ENCODE assay signal across 8 mouse cellular contexts in genomic region chr7:30563117-30563905, GRCm38 (mm10). TPM values are rescaled to one million over a fixed set of nuclear protein-coding genes. Genes with fewer than 3 reads are reported as not detected.
DNase-seq lines count a peak whose midpoint lies in the region; ATAC-seq lines count a peak whose summit lies in the region.

Gene U2af1l4, plus strand, starts transcription at chr7:30563301.
Gene Gm49396, plus strand, starts transcription at chr7:30563344.
Gene Psenen, minus strand, starts transcription at chr7:30563627.

- peaks cover 34% of the 10 kb centered on the region for H3K4me1 ChIP-seq in hindbrain, embryonic 15.5 days (replicated peaks)

- H3K9me3 ChIP-seq in hindbrain, embryonic 15.5 days, result no peaks in the 10 kb centered on the region

- peak; percentile 96 for DNase-seq in T-cell, adult 2 months (ENCODE audit: low spot score)
- peak; percentile 95 to 97 for DNase-seq in cerebellum, postnatal 36 days
- peak; percentile 93 to 96 for DNase-seq in frontal cortex, postnatal 36 days (ENCODE audit: low spot score in 2 of 2)
- peak; percentile 93 for DNase-seq in left cerebral cortex, adult 11 months (ENCODE audit: low spot score)
- peak; percentile 97 for DNase-seq in lung, postnatal 4 days
- peak; percentile 99 for DNase-seq in retina, postnatal 7 days (ENCODE audit: low read depth, low spot score)
- DNase-seq in urinary bladder, adult 2 months (ENCODE audit: low spot score), result peak; percentile 73

- peaks cover 19% of the 10 kb centered on the region for H3K36me3 ChIP-seq in hindbrain, embryonic 15.5 days

- H3K4me3 ChIP-seq in hindbrain, embryonic 15.5 days, result peak within 1 kb of the TSS; percentile 81

- peak within 1 kb of the TSS; percentile 93 for H3K27ac ChIP-seq in hindbrain, embryonic 15.5 days (replicated peaks)

- peak within 1 kb of the TSS; percentile 65 for H3K9ac ChIP-seq in hindbrain, embryonic 15.5 days

- peak; percentile 83 for ATAC-seq in hindbrain, embryonic 15.5 days (ENCODE audit: low FRiP score, low read depth)

- under 1% methylated on average over 45 of the region's 45 CpGs for WGBS in hindbrain, embryonic 15.5 days

- no peaks in the 10 kb centered on the region for H3K27me3 ChIP-seq in hindbrain, embryonic 15.5 days

- peak within 1 kb of the TSS; percentile 87 for H3K4me2 ChIP-seq in hindbrain, embryonic 15.5 days

RNA-seq across cellular contexts. Expression of gene U2af1l4, which starts in this region (rescaled TPM):
- polyA plus RNA-seq in hindbrain, embryonic 15.5 days (2015; fragmentation: Nextera tagmentation; extraction: Ambion mirVana), result 89.7 and 92.1 TPM in 2 replicates
- 69.1 and 74.1 TPM in 2 replicates for polyA plus RNA-seq in urinary bladder, adult 2 months (2012; rRNA removed)

RNA-seq across cellular contexts. Expression of gene Gm49396, which starts in this region (rescaled TPM):
- 15.4 and 17.5 TPM in 2 replicates for polyA plus RNA-seq in hindbrain, embryonic 15.5 days (2015; fragmentation: Nextera tagmentation; extraction: Ambion mirVana)
- 2.8 and 5.1 TPM in 2 replicates for polyA plus RNA-seq in urinary bladder, adult 2 months (2012; rRNA removed)

RNA-seq across cellular contexts. Expression of gene Psenen, which starts in this region (rescaled TPM):
- polyA plus RNA-seq in hindbrain, embryonic 15.5 days (2015; fragmentation: Nextera tagmentation; extraction: Ambion mirVana), result 124 and 134 TPM in 2 replicates
- 151 and 174 TPM in 2 replicates for polyA plus RNA-seq in urinary bladder, adult 2 months (2012; rRNA removed)

Comparison
In these comparisons a context has a peak if more than half of its experiments do, and no peak if none do; other contexts are left out.
1. Peak in every context shown above with its lines: DNase-seq, ATAC-seq, H3K4me3 ChIP-seq and H3K27ac ChIP-seq.